Mouse (Mus musculus): ENCODE measurements around the gene Mmp10.

DNA sequence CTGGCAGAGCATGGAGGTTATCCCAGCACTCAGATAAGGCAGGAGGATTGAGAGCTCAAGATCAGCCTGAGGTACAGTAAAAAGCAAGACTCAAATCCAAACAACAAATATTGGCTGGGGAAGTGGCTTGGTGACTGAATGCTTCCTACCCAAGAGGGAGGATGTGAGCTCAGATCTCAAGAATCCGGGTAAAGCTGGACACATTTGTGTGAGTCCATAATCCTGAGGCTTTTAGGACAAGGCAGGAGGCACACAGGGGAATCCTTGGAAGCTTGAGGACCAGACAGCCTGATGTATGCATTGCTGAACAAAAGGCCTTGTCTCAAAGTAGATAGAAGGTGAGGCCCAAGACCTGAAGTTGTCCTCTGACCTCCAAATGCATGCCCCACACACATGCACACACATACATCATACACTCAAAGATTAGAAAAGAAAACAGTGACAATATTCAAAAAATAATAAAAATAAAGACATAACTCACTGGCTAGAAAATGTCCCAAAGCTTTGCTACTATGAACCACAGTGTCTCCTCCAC lies 42.8 kb downstream of the Mmp10 start:
- TF ChIP-seq CTCF (IDR thresholded peaks at IDR 0.05; ENCODE audit: extremely low read depth, insufficient read depth, low read length) = no peak
- TF ChIP-seq POLR2A (IDR thresholded peaks at IDR 0.05; ENCODE audit: extremely low read depth, insufficient read depth, low read length) = no peak

All from cortical plate, adult 2 months (tissue).